Mouse (Mus musculus) cortical plate, adult 2 months (tissue): ENCODE measurements around the gene Naaa. TPM values are rescaled to one million over a fixed set of nuclear protein-coding genes. Genes with fewer than 3 reads are reported as not detected.
A peak's percentile ranks its signal among the peaks of the same experiment; 100 is the strongest.

Source experiments
- H3K27ac ChIP-seq: fragments of 200-500 bp; 2 replicates; pipeline ENCODE4 v1.5.1; 2012; ENCODE audit warnings: low read length, control low read depth, inconsistent platforms; ENCODE audit not compliant: insufficient read depth
- H3K4me1 ChIP-seq: fragments of 200-500 bp; 2 replicates; pipeline ENCODE4 v1.6.1; 2011; ENCODE audit warnings: low read length; ENCODE audit not compliant: control insufficient read depth, insufficient read depth
- H3K4me3 ChIP-seq: fragments of 200-500 bp; 2 replicates; pipeline ENCODE4 v1.5.1; 2011; ENCODE audit warnings: mild to moderate bottlenecking, low read length, control low read depth; ENCODE audit not compliant: insufficient read depth
- CTCF ChIP-seq: fragments of 200-500 bp; IDR thresholded peaks from 2 replicates; pipeline ENCODE4 v1.5.1; 2011; ENCODE audit warnings: mild to moderate bottlenecking, control low read depth, low read length; ENCODE audit not compliant: insufficient read depth; ENCODE audit errors: extremely low read depth
- POLR2A ChIP-seq: fragments of 200-500 bp; IDR thresholded peaks from 2 replicates; pipeline ENCODE4 v1.6.1; 2011; ENCODE audit warnings: mild to moderate bottlenecking, low read length, control low read depth; ENCODE audit not compliant: insufficient read depth; ENCODE audit errors: extremely low read depth
- polyA plus RNA-seq: library from polyadenylated mRNA; depleted of rRNA; stranded (reverse); fragments of >200 nt; gene quantifications from 2 replicates; pipeline ENCODE4 v1.2.3, GENCODE M21; 2012

Naaa gene
- polyA plus RNA-seq, 1 experiment, result 48.7 TPM

GRCm38 (mm10) chr5:92263761-92264359 is 14.1 kb downstream of the Naaa start:
- TF ChIP-seq POLR2A, result no peak
- no peak for TF ChIP-seq CTCF
- Histone ChIP-seq H3K4me3 (no peak overlapping the region), H3K27ac (no peak overlapping the region), H3K4me1 (0 out of 2 replicates have a peak, but pooled peaks cover 3% of the 10 kb centered on the region)

- H3K4me3 ChIP-seq, result no peak overlapping the region
- no peak for TF ChIP-seq POLR2A
- no peak for TF ChIP-seq CTCF
- H3K4me1 ChIP-seq, result 0 out of 2 replicates have a peak, but pooled peaks cover 3% of the 10 kb centered on the region
- H3K27ac ChIP-seq, result no peak overlapping the region
These were observed 15.3 kb downstream of the Naaa start for GRCm38 (mm10) chr5:92262646-92263045.

- H3K4me1 ChIP-seq, result no peaks in the 10 kb centered on the region
- H3K27ac ChIP-seq, result no peak within 1 kb of the TSS
- no peak within 1 kb of the TSS for H3K4me3 ChIP-seq
- TF ChIP-seq CTCF (no peak), POLR2A (no peak)
These were observed 21.8 kb downstream of the Naaa start, which contains the start of gene Ppef2 for GRCm38 (mm10) chr5:92256218-92256617. Gene Ppef2 (minus strand): TSS chr5:92256278.

GRCm38 (mm10) chr5:92254476-92254875 is 23.5 kb downstream of the Naaa start:
- no peaks in the 10 kb centered on the region for H3K4me1 ChIP-seq
- TF ChIP-seq CTCF, result no peak
- no peak for TF ChIP-seq POLR2A
- no peak overlapping the region for H3K27ac ChIP-seq
- H3K4me3 ChIP-seq, result no peak overlapping the region

DNA sequence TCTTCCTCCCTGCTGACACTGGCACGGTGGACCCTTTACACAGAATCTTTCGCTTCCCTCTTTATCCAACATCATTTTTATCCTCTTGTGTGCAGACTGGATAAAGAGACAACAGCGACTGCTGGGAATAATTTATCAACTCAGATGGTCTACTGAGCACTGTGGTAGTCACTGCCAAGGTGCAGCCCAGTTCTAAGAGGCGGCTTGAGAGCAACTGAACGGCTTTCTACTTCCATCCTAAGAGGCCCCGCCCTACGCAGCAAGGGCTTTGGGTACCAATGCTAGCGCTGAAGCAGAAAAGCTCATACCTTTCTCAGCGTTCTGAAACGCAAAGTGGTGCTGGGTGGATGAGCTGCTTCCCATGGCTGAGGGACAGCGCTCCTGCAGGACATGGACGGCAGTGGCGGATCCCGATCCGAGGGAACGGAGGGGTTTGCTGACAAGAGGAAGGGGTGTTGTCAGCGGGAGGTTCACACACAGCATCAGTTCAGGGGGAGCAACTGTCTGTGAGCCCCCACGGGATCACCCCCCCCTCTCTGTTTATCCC is 25.1 kb downstream of the Naaa start:
- Histone ChIP-seq H3K27ac (no peak overlapping the region), H3K4me1 (no peaks in the 10 kb centered on the region), H3K4me3 (no peak overlapping the region)
- TF ChIP-seq POLR2A (no peak), CTCF (peak; percentile 48)

DNA sequence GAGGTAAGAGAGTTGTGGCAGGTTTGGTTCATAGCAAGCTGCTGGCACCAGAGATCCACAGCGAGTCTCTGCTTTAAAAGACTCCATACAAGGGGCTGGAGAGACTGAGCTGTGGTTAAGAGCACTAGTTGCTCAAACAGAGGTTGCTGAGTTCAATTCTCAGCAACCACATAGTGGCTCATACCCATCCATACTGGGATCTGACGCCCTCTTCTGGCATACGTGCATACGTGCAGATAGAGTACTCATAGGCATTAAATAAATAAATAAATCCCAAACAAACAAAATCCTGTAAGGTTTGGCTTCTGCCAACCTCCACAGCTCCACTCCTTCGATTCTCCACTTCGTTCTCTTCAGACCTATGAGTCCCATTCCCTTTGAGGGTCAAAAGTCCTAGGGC is 25.9 kb downstream of the Naaa start:
- TF ChIP-seq POLR2A, result no peak
- no peak for TF ChIP-seq CTCF
- H3K4me1 ChIP-seq, result no peaks in the 10 kb centered on the region
- no peak overlapping the region for H3K27ac ChIP-seq
- no peak overlapping the region for H3K4me3 ChIP-seq

DNA sequence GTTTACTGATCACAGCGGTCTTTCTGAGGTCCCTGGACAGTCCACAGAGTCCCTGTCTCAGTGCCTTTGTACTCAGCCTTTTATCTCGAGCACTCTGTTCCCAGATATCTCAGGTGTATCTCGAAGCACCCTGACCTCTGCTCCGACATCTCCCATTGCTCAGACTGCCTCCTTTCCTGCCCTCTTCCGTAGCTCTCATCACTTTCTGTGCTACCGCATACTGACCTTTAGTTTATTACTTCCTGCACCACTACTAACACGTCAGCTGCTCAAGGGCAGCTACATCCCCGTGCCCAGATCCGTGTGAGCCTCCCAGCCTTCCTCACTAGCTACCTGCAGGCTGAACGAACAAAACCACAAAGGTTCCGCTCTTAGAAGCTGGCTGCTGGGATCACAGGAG is 29.4 kb downstream of the Naaa start:
- Histone ChIP-seq H3K4me1 (no peaks in the 10 kb centered on the region), H3K4me3 (no peak overlapping the region), H3K27ac (no peak overlapping the region)
- TF ChIP-seq CTCF, result no peak
- no peak for TF ChIP-seq POLR2A

DNA sequence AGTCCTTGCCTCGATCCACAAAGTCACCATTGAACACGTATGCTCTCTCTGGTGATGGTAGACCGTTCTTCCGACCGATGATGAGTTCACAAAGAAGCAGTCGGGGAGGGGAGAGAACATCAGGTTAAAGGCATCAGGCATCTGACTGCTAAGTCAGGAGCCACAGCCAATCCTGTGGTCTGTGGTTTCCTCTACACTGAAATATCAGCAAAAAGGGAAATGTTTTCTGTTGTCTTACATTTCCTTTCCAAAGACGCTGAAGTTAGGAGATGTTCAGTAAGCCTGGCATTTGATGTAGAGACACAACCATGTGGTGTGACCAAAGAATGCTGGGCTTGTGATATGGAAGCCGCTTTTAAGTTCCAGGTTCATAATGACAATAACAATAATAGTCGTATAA is 32.5 kb downstream of the Naaa start:
- H3K4me3 ChIP-seq, result no peak overlapping the region
- TF ChIP-seq POLR2A, result no peak
- no peak for TF ChIP-seq CTCF
- no peak overlapping the region for H3K27ac ChIP-seq
- no peaks in the 10 kb centered on the region for H3K4me1 ChIP-seq

DNA sequence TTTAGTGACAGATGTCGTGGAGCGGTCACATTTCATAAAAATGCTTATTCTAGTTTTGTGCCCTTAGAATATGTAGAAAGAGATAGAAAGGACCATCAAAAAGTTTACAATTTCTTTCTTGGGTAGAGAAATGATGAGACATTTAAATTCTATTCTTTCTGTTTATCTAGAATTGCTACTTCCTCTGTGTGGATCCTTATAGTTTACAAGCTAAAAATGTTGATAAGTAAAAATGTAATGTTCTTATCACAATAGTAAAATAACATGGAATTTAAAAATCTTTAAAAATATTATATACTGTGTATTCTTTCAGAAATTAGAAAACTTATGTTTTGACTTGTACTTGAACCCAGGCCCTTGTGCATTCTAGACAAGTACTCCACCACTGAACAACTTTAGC is 33.1 kb downstream of the Naaa start:
- Histone ChIP-seq H3K27ac (no peak overlapping the region), H3K4me1 (no peaks in the 10 kb centered on the region), H3K4me3 (no peak overlapping the region)
- TF ChIP-seq POLR2A, result no peak
- TF ChIP-seq CTCF, result no peak

- TF ChIP-seq CTCF (no peak), POLR2A (no peak)
- Histone ChIP-seq H3K4me1 (no peaks in the 10 kb centered on the region), H3K27ac (no peak overlapping the region), H3K4me3 (no peak overlapping the region)
These were observed 37.2 kb downstream of the Naaa start for GRCm38 (mm10) chr5:92240769-92241168.
